Mouse (Mus musculus): ENCODE measurements around the gene Pigq.

DNA sequence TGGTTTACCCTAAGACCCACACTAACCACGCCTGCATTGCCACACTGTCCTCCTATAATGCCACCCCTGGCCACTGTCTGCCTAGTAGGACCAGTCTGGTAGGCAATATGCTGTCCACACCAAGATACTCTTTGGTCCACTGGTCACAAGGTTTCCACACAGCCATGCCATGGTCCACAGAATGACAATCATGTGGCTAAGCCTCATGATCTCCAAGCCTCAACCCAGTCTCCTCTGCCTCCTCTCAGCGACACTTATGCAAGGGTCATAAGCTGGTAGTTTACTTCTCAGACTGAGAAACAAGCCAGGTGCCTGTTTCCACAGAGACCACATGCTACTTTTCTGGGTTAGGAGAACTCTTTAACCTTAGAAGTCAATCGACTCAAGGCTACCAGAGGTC lies 38.2 kb upstream of the Pigq start:
- TF ChIP-seq CTCF (IDR thresholded peaks at IDR 0.05; ENCODE audit: extremely low read depth, insufficient read depth, insufficient read length, insufficient replicate concordance) (no peak), POLR2A (IDR thresholded peaks at IDR 0.05; ENCODE audit: low read depth, low read length) (no peak)

Measured in spleen, adult 2 months (tissue).